Mouse (Mus musculus) ovary, postnatal 36 days (tissue): ENCODE measurements at regions not wholly inside any gene's neighbourhood (a gene's known extent, or its start where the extent isn't known, plus 50 kb on each side); places are given as distances from the start of the nearest gene placed in this dataset.
"Not testable (repeated sequence)": the region's sequence is repeated elsewhere in the genome, so short reads cannot be mapped to it uniquely, and the experiment has no call there.

Experiments
- DNase-seq: peaks from one replicate; pipeline ENCODE4 v3.0.0; 2022; ENCODE audit warnings: low spot score, mixed read lengths

DNA sequence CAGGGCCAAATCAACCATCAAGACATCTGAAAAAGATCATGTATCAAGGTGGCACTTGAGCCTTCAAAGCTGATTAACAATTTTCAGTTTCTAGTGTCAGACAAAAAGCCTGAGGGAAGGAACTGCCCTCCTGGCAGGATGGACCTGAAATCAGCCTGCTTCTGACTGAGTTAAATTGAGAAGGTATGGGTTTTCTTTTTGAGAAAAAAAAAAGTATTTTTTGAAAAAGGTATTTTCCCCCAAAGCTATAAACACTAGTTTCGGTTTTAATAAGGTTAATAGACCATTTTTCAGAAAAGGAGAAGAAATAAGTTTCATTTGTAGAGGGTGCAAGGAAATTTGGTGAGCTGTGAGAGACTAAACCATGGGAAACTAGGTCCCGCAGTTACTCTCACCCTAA, 124.6 kb upstream of the Mrpl21 start:
- DNase-seq: not testable (repeated sequence)

DNA sequence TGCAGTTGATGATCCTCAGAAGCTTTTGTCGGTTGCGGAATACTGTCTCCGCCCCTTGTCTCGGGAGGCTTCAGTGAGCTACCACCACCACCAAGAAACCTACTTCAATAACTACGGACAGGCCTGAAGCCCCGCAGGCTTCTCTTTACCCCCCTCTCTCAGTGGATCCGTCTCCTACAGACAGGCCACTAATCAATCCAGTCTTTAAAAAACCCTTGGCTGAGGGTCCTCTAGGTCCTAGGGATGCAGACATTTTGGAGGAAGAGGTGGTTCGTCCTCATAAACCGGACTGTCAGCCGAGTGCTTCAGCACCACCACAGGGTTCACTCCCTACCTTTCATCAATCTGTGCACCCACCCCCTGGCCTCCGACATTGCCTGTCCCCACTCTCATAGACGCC, 123.4 kb upstream of the Mrpl21 start:
- no peak for DNase-seq

DNA sequence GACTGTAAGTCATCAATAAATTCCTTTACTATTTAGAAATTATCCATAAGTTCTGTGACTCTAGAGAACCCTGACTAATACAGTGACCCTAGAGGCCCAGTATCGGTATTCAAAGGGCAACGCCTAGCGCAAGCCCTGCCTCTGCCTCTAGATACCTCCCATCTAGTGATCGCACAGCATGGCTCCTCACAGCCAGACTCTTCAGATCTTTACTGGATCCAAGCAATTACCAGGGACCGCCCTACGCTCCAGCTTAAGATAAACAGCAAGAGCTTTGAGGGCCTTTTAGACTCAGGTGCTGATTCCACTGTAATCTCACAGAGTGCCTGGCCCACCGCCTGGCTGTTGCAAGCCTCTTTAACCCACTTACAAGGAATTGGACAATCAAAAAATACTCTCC, 115.0 kb upstream of the Mrpl21 start:
- DNase-seq: no peak

DNA sequence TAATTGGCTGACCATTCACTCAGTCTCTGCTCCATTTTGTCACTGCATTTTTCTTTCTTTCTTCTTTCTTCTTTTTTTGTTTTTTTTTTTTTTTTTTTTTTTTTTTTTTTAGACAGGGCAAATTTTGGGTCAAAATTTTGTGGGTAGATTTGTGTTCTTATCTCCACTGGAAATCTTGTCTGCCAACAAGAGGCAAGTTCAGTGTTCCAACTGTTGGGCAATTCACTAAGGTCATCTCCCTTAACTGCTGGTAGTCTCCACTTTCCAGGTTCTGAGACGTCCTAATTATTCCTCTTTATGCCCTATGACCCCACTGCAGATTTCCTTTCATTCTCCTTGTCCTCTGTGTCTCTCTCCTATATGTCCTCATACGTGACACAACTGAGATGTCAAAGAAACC, 100.1 kb upstream of the Mrpl21 start:
- DNase-seq: no peak

DNA sequence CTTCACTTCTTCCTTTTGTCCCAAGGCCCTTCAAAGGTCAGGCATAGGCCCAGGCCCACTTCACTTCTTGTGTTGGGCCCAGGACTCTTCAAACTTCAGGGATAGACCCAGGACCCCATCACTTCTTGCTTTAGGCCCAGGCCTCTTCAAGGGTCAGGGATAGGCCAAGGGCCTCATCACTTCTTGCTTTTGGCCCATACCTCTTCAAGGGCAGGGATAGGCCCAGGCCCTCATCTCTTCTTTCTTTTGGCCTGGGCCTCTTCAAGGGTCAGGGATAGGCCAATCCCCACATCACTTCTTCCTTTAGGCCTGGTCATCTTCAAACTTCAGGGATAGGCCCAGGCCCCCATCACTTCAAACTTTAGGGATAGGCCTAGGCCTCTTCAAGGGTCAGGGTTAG, 90.1 kb upstream of the Mrpl21 start:
- no peak for DNase-seq

DNA sequence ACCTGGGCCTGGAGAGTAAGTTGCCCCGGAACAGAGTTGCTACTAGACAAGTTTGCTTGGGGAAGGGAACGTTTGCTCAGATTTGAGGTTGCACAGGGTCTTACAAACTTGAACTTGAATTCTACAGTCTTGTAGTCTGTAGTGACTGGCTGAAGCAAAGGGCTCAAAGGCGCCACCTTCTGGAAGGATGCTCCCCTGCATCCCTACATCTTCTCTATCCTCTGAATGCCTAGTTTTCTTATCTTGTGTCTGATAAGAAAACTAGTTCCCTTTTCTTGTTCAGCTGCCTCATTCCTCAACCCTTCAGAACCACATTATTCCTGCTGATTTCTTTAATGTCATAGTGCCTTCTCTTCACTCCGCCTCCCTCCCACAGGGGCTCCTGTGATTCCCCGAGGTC, 78.2 kb upstream of the Mrpl21 start:
- not testable (repeated sequence) for DNase-seq

DNA sequence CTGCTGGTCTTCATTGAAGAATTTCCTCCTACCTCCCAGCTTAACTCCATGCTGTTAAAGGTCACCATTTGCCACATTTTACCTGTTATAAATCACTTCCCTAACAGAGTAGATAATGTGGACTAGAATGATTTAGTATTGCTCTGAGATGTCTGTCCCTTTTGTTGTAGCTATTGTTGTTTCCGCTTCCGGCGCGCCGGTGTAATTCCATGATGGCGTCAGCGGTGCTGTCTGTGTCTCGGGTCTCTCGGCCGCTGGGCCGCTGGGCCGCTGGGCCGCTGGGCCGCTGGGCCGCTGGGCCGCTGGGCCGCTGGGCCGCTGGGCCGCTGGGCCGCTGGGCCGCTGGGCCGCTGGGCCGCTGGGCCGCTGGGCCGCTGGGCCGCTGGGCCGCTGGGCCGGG, 77.3 kb upstream of the Mrpl21 start:
- DNase-seq: not testable (repeated sequence)

DNA sequence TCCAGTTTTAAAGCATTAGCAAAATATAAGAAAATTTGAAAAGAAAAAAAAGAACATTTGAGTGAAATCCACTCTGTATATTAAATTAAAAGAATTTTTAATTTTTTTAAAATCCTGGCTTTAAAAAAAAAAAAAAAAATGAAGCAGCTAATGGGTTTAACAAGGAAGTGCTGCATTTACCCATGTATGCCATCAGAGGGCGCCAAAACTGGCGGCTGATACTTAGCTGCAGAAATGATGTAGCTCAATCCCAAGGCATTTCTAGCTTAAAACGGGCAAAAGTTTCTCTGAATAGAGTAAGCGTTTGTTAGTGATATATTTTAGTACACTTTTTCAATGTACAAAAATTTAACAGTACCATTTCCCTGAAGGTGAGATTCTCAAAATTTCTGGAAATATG, 74.4 kb upstream of the Mrpl21 start:
- DNase-seq: peak; percentile 22
